Mouse (Mus musculus): ENCODE data around the gene Rnf181.

- TF ChIP-seq CTCF (conservative IDR thresholded peaks at IDR 0.05; ENCODE audit: low read length) (no peak), NANOG (IDR thresholded peaks at IDR 0.05; ENCODE audit: borderline replicate concordance, low read length) (no peak)
Measured at GRCm38 (mm10) chr6:72374820-72375563, 8.2 kb upstream of the Rnf181 start.
